Mouse (Mus musculus): ENCODE measurements around the gene Slc34a2.

Slc34a2 gene

GRCm38 (mm10) chr5:53110225-53110624 is 72.3 kb downstream of the Slc34a2 start:
- DNase-seq (ENCODE audit: low spot score): no peak

GRCm38 (mm10) chr5:53111036-53111435 is 73.2 kb downstream of the Slc34a2 start:
- no peak for DNase-seq (ENCODE audit: low spot score)

- DNase-seq (ENCODE audit: low spot score): no peak
Observed at GRCm38 (mm10) chr5:53112942-53113341, 75.1 kb downstream of the Slc34a2 start.

GRCm38 (mm10) chr5:53114616-53115267 is 76.9 kb downstream of the Slc34a2 start:
- no peak for DNase-seq (ENCODE audit: low spot score)

GRCm38 (mm10) chr5:53118212-53118611 is 80.3 kb downstream of the Slc34a2 start:
- no peak for DNase-seq (ENCODE audit: low spot score)

DNA sequence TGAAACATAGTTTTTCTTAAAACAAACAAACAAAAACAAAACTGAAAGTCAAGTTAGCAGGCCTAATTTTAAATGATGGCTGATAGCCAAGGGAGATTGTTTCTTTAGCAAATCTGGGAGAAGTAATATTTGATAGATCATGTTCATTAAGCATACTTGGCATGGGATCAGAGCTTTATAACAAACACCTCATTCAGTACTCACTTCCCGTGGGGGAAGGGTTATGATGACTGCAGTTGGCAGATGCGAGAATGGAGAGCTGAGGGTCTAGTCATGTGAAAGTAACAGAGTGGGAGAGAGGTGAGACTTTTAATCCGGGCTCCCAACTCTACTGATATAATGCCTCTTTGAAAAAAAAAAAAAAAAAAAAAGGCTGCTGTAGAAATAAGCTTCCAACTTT is 81.8 kb downstream of the Slc34a2 start:
- DNase-seq (ENCODE audit: low spot score): no peak
